Mouse (Mus musculus) small intestine, adult 2 months (tissue): ENCODE measurements at regions not wholly inside any gene's neighbourhood (a gene's known extent, or its start where the extent isn't known, plus 50 kb on each side); places are given as distances from the start of the nearest gene placed in this dataset.

Experiments used
- H3K27ac ChIP-seq: fragments of 200-500 bp; 2 replicates; pipeline ENCODE4 v1.5.1; 2012; ENCODE audit warnings: low read depth, low read length, control low read depth, inconsistent platforms; ENCODE audit not compliant: insufficient read depth
- H3K27me3 ChIP-seq: fragments of 200-500 bp; 2 replicates; pipeline ENCODE4 v1.6.1; 2012; ENCODE audit warnings: mild to moderate bottlenecking, moderate library complexity, low read length, inconsistent platforms; ENCODE audit not compliant: control insufficient read depth, insufficient read depth
- H3K36me3 ChIP-seq: fragments of 200-500 bp; 2 replicates; pipeline ENCODE4 v1.6.1; 2012; ENCODE audit warnings: mild to moderate bottlenecking, low read length, control low read depth, inconsistent platforms; ENCODE audit not compliant: control insufficient read depth, insufficient read depth
- H3K4me1 ChIP-seq: fragments of 200-500 bp; 2 replicates; pipeline ENCODE4 v1.6.1; 2012; ENCODE audit warnings: low read length, inconsistent platforms, mixed read lengths; ENCODE audit not compliant: control insufficient read depth, insufficient read depth, insufficient read length
- H3K4me3 ChIP-seq: fragments of 200-500 bp; 2 replicates; pipeline ENCODE4 v1.5.1; 2012; ENCODE audit warnings: low read depth, mild to moderate bottlenecking, control low read depth, inconsistent platforms, low read length, moderate library complexity
- CTCF ChIP-seq: fragments of 200-500 bp; IDR thresholded peaks from 2 replicates; pipeline ENCODE4 v1.5.1; 2012; ENCODE audit warnings: low read depth, mild to moderate bottlenecking, control low read depth, inconsistent platforms, low read length, moderate library complexity, mixed read lengths; ENCODE audit not compliant: insufficient replicate concordance, insufficient read length; ENCODE audit errors: extremely low read depth
- POLR2A ChIP-seq: fragments of 200-500 bp; IDR thresholded peaks from 2 replicates; pipeline ENCODE4 v1.6.1; 2012; ENCODE audit warnings: low read depth, mild to moderate bottlenecking, control low read depth, inconsistent platforms, low read length, moderate library complexity
- WGBS: fragments of 180-500 bp; shearing (Covaris S2); methylation state at CpG from one replicate; pipeline ENCODE4 v1.1.7; 2018; 5-methylcytosine and 5-hydroxymethylcytosine counted together

GRCm38 (mm10) chr4:47651521-47651920, 177.1 kb downstream of the Sec61b start:
- H3K27ac ChIP-seq: no peak overlapping the region
- H3K36me3 ChIP-seq: no peaks in the 10 kb centered on the region
- WGBS: 76% methylated on average over 10 of the region's 10 CpGs
- no peaks in the 10 kb centered on the region for H3K4me1 ChIP-seq
- no peaks in the 10 kb centered on the region for H3K27me3 ChIP-seq
- TF ChIP-seq CTCF (no peak), POLR2A (no peak)
- no peak overlapping the region for H3K4me3 ChIP-seq

- no peak overlapping the region for H3K27ac ChIP-seq
- 83% methylated on average over 2 of the region's 2 CpGs for WGBS
- no peak for TF ChIP-seq POLR2A
- no peak for TF ChIP-seq CTCF
- H3K36me3 ChIP-seq: no peaks in the 10 kb centered on the region
- H3K4me3 ChIP-seq: no peak overlapping the region
- no peaks in the 10 kb centered on the region for H3K4me1 ChIP-seq
- no peaks in the 10 kb centered on the region for H3K27me3 ChIP-seq
Measured at GRCm38 (mm10) chr4:47653143-47653542, 178.7 kb downstream of the Sec61b start.

GRCm38 (mm10) chr4:47669519-47669918, 195.1 kb downstream of the Sec61b start:
- Histone ChIP-seq H3K36me3 (no peaks in the 10 kb centered on the region), H3K27me3 (no peaks in the 10 kb centered on the region), H3K4me3 (no peak overlapping the region), H3K27ac (no peak overlapping the region), H3K4me1 (no peaks in the 10 kb centered on the region)
- TF ChIP-seq CTCF (no peak), POLR2A (no peak)
- 73% methylated on average over 5 of the region's 5 CpGs for WGBS

DNA sequence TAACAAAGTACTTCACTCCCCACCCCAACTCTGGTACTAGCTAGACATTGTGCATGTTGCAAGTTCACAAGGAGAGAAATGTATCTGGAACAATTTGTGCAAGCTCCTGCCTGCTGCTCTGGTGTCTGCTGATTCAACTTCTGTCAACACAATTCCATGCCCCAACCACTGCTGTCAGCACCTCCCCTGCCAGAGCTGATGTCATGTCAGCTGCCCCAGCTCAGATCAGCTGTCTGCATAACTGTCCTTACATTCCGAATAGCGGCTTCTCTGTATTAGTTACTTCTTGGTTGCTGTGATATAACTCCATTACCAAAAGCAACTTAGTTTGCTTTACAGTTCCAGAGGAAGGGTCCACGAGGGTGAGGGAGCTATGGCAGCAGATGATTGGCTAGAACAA, 196.0 kb downstream of the Sec61b start:
- no peaks in the 10 kb centered on the region for H3K36me3 ChIP-seq
- whole genome bisulfite sequencing: 69% methylated on average over 3 of the region's 3 CpGs
- H3K27ac ChIP-seq: no peak overlapping the region
- no peak overlapping the region for H3K4me3 ChIP-seq
- no peaks in the 10 kb centered on the region for H3K27me3 ChIP-seq
- TF ChIP-seq POLR2A: no peak
- no peak for TF ChIP-seq CTCF
- no peaks in the 10 kb centered on the region for H3K4me1 ChIP-seq

GRCm38 (mm10) chr4:47671362-47671761, 196.9 kb downstream of the Sec61b start:
- Histone ChIP-seq H3K4me3 (no peak overlapping the region), H3K27me3 (no peaks in the 10 kb centered on the region), H3K27ac (no peak overlapping the region), H3K4me1 (no peaks in the 10 kb centered on the region), H3K36me3 (no peaks in the 10 kb centered on the region)
- WGBS: 82% methylated on average over 5 of the region's 5 CpGs
- no peak for TF ChIP-seq CTCF
- TF ChIP-seq POLR2A: no peak

DNA sequence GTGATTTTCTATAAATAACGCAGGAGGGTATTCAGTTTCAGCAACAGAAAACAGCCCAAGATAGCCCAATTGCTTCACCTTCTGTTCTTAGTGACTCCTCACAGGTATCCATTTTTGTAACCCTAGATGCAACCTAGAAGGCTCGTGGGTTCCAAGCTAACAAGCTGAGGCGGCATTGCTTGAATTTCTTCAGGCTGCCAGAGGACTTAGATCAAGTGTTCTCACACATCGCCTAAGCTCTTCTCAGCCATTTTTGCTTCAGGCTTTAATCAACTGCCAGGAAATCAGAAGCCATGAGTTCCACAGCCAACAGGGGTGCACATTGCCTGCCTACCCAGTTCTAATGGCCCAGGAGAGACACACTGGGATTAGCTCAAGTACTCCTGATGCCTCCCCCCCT, 206.7 kb downstream of the Sec61b start:
- TF ChIP-seq POLR2A (no peak), CTCF (no peak)
- H3K36me3 ChIP-seq: no peaks in the 10 kb centered on the region
- no peak overlapping the region for H3K27ac ChIP-seq
- H3K4me1 ChIP-seq: no peaks in the 10 kb centered on the region
- no peak overlapping the region for H3K4me3 ChIP-seq
- H3K27me3 ChIP-seq: no peaks in the 10 kb centered on the region
- WGBS: 91% methylated on average over 4 of the region's 4 CpGs

GRCm38 (mm10) chr4:47691207-47691606, 216.7 kb downstream of the Sec61b start:
- Histone ChIP-seq H3K36me3 (no peaks in the 10 kb centered on the region), H3K27me3 (no peaks in the 10 kb centered on the region), H3K4me1 (no peaks in the 10 kb centered on the region), H3K27ac (no peak overlapping the region), H3K4me3 (no peak overlapping the region)
- 24% methylated on average over 2 of the region's 2 CpGs for WGBS
- no peak for TF ChIP-seq CTCF
- TF ChIP-seq POLR2A: no peak

GRCm38 (mm10) chr4:47692654-47693053, 218.2 kb downstream of the Sec61b start:
- TF ChIP-seq CTCF (no peak), POLR2A (no peak)
- Histone ChIP-seq H3K27ac (no peak overlapping the region), H3K4me1 (no peaks in the 10 kb centered on the region), H3K27me3 (no peaks in the 10 kb centered on the region), H3K36me3 (no peaks in the 10 kb centered on the region), H3K4me3 (no peak overlapping the region)
